ENCODE assay signal across 8 mouse cellular contexts in the genomic region with DNA sequence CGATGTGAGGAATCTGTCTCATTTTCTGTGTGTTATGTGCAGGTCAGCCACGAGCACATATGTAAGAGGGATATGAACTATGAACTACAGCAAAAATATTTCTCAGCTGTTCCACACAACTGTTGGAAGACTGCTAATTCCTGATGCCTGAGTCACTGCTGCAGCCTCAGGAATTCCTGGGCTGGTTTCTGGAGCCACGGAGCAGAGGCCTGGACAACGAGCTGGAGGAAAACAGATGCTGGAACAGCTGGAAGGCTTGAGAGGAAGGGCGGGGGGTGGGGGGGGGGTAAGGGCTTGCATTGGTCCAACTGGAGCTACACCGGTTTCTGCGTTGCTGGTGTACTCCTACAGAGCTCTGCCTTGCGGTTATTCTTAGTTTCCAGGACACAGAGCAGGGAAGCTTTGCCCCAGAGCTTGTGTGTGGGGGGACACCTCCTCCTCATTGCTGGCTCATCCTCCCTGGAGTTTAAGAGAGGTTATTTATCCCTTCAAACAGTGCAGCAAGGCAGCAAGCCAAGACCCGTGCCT. TPM values are rescaled to one million over a fixed set of nuclear protein-coding genes. Genes with fewer than 3 reads are reported as not detected.
A peak's percentile ranks its signal among the peaks of the same experiment; 100 is the strongest.
DNase-seq lines count a peak whose midpoint lies in the region.

No protein-coding gene starts in this region.

- DNase-seq in 3134 (ENCODE audit: extremely low read depth, insufficient read length, low spot score) (peak; percentile 86), adipocyte (ENCODE audit: low spot score) (peak; percentile 81)
- DNase-seq in gastrocnemius, postnatal 14 days, result peak; percentile 71
- peak; percentile 41 for DNase-seq in kidney, adult 9 months
- DNase-seq in lung, postnatal 25 days (ENCODE audit: low spot score), result peak; percentile 71
- DNase-seq in layer of hippocampus, postnatal 14 days (ENCODE audit: low spot score in 2 of 2), result no peak
- no peak for DNase-seq in cerebellum, adult 9-10 months
- DNase-seq in cerebellum, postnatal 4 days (ENCODE audit: low spot score in 2 of 2), result no peak

- intact Hi-C loops in gastrocnemius, postnatal 14 days (cut with DNase I; ENCODE audit: low total_unique reads), result no loop called here

RNA-seq across cellular contexts. Expression of gene Tmsb10, which starts 22.6 kb away (rescaled TPM):
- total RNA-seq in gastrocnemius, postnatal 14 days (2021), result 100 to 1,000 TPM; 225 to 328 TPM
- total RNA-seq in layer of hippocampus, postnatal 14 days (2021), result 100 to 1,000 TPM; 787 to 793 TPM

Comparison
In these comparisons a context has a peak if more than half of its experiments do, and no peak if none do; other contexts are left out.
1. DNase-seq: peak in 3134 (single experiment), adipocyte (single experiment), gastrocnemius, postnatal 14 days (single experiment), kidney, adult 9 months (single experiment) and lung, postnatal 25 days (single experiment); none in layer of hippocampus, postnatal 14 days (0 of 2), cerebellum, adult 9-10 months (single experiment) and cerebellum, postnatal 4 days (0 of 2).